Mouse (Mus musculus): ENCODE measurements around the gene Cdc27.
"Not testable (repeated sequence)": the region's sequence is repeated elsewhere in the genome, so short reads cannot be mapped to it uniquely, and the experiment has no call there.

The Cdc27 gene

DNA sequence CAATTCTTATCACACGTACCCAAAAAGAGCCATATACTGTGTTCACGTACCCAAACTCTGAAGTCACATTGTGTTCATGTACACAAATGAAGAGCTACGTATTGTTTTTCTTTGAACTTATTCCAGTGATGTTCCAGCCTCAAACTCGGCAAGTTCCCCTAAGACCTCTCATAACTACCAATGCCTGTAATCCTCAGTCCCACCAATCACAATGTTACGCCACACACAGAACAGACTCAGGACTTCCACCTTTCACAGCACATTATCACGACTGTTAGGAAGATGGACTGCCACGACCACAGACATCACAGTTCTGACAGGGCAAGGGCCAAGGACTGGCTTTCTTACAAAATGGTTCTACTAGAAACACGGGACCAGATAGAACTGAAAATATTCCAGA lies 20.1 kb upstream of the Cdc27 start:
- DNase-seq (ENCODE audit: low read depth) = not testable (repeated sequence)

DNA sequence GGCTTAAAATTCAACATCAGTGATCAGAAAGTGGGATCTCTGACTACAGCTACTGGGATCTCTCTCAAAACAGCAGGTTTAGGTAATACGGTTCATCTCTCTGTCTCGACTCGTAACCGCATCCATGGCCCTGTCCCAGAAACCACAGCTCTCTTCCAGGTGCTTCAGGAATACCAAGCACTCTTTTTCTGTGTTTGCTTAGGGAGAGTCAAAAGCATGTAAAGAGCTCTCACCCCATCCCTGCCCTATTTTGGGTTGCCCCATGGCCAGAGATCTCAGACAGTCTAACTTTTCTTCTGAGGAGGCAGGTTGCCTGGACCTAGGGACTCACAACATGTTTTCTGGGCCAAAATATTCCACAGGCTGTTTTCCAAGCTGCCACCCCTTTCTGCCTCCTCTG lies 17.9 kb upstream of the Cdc27 start:
- no peak for DNase-seq (ENCODE audit: low read depth)

DNA sequence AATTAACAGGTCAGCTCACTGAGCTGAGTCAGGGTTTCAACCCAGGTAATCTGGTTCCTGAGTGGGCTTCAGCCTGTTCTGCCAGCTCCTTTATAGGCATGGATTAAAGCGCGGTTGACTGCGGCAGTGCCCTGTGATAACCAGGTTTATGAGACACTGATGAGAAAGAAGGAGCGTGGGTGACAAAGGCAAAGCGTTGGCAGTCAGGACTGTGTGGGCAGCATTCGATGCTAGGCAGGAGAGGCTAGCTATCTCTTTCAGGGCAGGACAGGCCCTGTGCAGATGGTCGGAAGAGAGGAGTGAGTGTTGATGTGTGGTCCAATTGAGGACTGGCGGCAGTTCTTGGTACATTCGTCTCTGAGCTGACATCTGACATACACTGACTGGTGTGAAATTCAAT lies 17.3 kb upstream of the Cdc27 start:
- no peak for DNase-seq (ENCODE audit: low read depth)

DNA sequence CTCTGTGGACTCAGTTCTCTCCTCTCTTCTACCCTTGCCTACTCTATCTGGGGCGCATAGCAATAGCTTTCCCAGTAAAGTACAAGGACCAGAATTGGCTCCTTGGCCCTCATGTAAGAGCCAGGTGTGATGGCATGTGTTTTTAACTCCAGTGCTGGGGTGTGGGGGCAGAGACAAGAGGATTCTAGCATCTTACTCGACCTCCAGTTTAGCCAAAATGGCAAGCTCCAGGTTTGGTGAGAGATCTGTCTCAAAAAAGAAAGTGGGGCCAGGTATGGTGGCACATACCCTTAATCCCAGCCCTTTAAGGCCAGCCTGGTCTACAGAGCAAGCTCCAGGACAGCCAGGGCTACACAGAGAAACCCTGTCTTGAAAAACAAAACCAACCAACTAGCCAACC lies 16.4 kb upstream of the Cdc27 start:
- no peak for DNase-seq (ENCODE audit: low read depth)

DNA sequence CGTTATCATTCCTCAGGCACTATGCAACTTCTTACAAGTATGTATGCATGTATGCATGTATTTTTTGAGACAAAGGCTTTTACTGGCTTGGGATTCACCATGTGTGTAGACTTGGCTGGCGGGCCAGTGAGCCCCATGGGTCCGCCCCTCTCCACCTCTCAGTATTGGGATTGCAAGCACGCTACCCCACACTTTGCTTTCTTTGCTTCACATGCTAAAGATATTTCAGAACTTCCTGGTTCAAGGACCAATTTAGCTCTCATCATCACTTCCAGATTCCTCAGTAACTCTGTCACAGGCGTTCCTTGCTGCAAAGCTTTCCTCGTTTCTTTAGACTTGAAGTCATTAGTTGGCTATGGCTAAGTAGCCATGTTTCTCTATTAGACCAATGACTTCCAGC lies 15.7 kb upstream of the Cdc27 start:
- no peak for DNase-seq (ENCODE audit: low read depth)

DNA sequence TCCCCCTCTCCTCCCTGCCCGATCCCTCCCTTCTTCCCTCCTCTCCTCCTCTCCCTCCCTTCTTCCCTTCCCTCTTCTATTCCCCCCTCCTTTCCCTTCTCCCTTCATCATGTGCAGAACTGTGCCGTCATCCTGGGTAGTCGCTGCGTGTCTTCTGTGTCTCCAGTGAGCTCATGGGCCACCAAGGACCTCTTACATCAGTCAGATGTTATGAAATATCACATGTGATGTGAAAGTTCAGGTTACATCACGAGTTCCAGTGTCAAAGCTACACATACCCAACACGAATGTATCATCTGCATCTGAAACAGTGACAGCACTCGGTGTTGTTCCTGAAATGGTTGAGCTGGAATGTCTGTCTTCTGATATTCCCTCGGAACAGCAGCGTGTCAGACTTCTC lies 14.8 kb upstream of the Cdc27 start:
- DNase-seq (ENCODE audit: low read depth) = no peak

DNA sequence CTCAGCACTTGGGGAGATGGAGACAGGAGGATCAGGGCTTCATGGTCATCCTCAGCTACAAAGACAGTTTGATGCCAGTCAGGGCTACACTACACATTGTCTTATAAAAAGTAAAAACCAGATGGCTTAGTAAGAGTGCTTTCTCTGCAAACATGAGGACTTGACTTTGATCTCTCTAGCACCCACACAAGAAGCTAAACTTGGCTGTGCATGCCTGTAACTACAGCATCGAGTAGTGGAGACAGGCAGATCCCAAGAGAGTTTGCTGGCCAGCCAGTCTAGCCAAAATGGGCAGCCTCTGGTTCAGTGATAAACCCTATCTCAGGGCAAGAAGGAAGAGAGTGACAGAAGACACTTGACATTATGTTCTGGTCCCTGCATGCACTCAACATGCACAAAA lies 13.1 kb upstream of the Cdc27 start:
- no peak for DNase-seq (ENCODE audit: low read depth)

DNA sequence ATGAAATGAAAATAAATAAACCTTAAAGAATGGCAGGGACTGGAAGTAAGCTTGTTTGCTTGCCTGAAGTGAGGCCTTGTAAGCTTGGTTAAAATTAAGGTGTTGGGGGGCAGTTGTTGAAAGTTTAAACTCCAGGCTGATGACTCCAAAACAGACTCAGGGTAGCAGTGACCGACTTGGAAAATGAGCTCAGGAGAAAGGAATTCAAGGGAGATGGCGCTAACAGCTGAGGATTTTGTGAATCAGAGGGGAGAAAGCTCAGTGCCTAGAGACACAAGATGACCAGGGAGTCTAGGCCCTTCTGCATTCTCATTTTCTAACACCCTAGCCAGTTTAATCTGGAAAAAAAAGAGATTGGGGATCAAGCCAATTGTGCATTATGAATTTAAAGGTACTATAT lies 10.6 kb upstream of the Cdc27 start:
- no peak for DNase-seq (ENCODE audit: low read depth)

DNA sequence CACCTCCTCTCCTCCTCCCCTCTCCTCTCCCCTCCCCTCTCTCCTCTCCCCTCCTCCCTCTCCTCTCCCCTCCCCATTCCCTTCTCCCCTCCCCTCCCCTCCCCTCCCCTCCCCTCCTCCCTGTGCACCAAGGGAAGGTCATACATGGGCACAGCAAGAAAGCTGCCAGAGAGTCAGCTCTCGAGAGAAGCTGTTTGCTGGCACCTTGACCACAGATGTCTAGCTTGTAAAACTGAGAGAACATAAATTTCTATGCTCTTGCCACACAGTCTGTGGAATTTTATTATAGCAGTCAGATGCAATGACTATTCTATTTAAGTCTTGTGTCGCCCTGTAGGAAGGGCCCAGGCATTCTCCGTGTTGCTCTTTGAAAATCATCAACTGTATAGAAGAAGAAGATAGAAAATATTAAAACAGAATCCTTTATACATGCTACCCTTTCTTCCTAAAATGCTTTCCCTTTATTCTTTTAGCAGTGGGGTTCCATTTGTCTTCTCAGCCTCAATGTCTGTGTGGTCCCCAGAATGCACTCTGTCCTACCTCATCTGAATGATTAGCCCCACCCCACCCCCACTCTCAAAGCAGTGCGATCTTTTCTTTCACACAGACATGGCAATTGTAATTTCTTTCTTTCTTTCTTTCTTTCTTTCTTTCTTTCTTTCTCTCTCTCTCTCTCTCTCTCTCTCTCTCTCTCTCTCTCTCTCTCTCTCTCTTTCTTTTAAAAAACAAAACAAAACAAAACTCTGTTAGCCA lies 8.4 kb upstream of the Cdc27 start:
- no peak for DNase-seq (ENCODE audit: low read depth)

DNA sequence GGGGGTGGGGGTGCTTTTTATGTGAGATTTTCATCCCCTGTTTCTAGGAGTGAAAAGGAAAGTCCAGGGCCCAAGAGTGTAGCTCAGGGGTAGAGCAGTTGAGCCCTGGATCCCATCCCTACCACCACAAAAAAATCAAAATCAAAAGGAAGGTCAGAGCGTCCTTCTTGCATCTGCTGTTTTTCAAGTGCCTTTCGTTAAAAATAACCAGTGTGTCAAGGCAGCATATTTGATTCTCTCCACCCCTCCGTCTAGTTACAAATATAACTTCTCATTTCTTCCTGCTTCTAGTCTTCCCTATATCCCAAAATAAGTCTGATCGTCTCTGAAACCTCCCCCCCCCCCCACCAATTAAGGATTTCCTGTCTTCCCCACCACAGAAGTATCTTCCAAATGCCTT lies 7.6 kb upstream of the Cdc27 start:
- no peak for DNase-seq (ENCODE audit: low read depth)

DNA sequence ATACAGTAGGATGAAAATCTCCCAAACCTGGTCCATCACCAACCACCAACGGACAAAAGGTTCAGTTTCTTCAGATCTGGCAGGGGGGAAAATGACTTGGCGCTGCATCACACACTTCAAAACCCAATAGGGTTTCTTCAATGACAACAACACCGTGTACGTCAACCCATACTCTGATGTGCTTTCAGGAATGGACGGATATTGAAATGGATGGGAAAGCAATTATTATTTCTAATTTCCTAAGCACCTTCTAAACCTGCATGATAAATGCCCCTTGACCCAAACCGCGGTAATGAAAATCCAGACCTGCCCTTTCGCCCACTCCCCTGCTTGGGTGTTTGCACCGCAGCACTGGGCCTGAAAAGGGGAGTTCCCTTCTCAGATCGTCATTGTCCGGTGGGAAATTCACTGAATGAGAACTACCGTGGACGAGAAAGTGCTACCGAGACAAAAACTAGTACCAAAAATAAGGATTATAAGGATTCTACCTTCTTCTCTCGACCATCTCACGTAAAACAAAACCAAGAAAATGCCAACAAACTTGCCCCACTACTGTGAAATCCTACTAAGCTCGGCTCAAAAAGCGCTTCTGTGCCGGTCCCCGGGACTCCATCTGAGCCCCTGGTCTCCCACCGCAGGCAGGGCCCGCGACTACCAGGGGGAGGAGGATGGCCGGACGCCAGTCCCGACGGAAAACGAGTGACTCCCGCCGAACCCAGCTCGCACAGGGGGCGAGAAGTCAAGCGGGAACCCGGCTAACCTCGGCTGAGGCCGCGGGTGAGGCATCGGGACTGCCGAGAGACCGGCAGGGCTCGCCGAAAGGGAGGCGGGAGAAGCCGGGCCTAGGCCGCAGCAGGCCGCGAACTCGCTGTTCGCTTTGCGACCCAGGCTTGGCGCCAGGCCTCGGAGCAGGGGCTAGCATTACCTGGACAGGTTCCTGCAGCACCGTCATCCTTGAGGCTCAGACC lies 698 bp downstream of the Cdc27 start:
- DNase-seq (ENCODE audit: low read depth) = no peak

DNA sequence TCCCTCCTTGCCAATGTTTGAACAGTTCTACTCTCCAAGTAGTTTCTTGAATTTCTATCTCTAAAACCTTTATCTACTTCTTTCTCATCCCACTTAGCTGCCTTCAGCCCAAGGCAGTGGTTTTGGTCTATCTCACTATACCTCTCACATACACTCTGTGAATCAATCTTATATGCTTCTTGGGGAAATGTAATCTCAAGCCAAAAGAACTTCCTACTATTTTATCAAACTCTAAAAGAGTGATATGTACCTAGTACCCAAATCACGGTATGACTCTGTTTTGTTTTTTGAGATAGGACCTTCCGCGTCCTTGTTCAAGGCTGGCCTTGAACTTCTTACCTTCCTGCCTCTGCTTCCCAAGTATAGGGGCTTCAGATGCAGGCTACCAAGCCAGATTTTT lies 2.9 kb downstream of the Cdc27 start:
- DNase-seq (ENCODE audit: low read depth) = no peak

DNA sequence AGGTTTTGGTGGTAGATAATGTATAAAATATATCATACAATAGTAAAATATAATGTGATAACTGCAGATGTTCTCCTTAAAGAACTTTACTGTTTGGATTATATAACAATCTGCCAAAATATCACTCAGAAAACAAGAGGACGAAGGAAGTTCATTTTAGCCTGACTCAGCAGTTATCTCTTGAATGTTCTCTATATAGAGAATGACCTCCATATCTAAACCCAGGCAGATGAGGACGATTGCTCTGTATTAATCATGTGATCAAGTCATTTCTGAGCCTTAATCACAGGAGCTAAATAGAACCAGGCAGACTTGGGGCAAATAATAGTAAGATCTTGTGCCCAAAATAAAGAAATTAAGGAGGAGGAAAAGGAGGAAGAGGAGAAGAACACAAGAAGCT lies 5.9 kb downstream of the Cdc27 start:
- DNase-seq (ENCODE audit: low read depth) = no peak

DNA sequence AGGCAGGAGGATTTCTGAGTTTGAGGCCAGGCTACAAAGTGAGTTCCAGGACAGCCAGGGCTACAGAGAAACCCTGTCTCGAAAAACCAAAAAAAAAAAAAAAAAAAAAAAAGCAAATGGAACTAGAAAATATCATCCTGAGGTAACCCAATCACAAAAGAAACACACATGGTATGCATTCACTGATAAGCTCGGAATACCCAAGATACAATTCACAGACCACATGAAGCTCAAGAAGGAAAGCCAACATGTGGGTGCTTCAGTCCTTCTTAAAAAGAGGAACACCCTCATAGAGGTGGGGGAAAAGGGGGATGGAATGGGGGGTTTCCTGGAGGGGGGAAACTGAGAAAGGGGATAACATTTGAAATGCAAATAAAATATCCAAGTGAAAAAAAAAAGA lies 7.1 kb downstream of the Cdc27 start:
- peak; percentile 71 for DNase-seq (ENCODE audit: low read depth)

DNA sequence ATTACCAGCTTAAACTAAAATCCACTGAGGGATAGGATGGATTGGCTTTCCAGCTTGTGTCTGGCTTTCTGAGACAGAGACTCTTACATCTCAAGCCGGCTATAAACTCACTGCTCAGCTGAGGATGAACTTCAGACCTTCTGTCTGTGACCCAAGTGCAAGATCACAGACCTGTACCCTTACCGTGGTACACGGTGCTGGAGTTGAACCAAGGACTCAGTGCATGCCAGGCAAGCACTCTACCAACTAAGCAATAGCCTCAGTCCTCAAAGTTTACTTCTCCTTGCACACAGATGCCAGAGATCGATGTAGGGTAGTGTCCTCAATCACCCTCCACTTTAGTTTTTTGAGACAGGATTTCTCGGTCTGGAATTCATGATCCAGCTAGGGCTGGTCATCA lies 10.6 kb downstream of the Cdc27 start:
- DNase-seq (ENCODE audit: low read depth) = no peak

DNA sequence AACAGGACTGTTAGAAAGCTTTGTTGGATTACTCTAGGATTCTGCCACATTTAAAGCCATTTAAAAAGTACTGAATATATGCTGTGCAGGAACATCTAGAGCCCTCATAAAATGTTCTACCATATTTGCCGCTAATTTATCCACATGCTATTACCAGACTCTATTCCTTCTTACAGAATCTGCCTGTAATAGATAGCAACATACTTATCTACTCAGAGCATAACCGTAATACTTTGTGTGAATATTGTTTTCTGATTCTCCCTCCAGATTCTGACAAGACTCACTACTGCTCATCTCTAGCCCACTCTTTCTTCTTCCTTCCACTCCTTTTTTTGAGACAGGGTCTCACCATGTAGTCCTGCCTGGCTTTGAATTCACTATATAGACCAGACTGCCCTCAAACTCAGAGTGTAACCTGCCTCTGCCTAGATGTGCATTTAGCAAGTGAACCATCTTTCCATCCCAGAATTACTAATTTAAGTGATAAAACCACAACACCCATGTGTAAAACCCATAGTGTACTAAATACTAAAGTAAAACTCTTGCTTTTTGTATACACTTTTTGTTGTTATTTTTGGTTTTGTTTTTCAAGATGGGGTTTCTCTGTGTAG lies 12.4 kb downstream of the Cdc27 start:
- DNase-seq (ENCODE audit: low read depth) = no peak

DNA sequence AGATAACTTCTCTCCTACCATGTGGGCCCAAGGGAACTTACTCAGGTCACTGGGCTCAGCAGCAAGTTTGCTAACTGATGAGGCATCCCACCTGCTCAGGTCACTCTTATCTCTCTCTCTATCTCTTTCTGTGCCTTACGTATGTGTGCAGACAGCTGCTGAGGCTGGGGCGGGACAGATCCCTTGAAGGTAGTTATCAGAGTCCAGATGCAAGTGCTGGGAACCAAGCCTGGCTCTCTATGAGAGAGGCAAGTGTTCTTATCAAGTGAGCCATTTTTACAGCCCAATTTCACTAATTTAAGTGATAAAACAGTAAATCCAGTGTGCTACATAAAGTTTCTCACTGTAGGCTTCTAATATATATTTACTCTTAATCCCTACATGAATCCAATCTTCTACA lies 13.6 kb downstream of the Cdc27 start:
- DNase-seq (ENCODE audit: low read depth) = no peak

DNA sequence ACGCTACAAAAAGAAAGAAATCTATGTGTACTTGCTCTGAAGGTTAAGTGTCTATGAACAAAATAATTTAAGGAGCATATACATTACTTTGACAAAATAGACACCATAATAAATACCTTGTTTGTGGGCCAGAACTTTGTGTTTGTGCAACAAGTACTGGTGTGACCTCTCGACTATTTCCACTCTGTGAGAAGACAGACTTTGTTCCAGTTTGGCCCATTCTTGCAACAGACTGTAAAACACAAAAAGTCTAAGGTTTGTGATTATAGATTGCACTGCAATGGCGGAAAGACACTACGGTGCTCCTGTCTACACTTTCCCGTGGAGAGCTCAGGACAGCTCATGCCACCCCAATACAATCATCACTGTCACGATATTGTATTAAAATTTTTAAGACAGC lies 24.5 kb downstream of the Cdc27 start:
- no peak for DNase-seq (ENCODE audit: low read depth)

DNA sequence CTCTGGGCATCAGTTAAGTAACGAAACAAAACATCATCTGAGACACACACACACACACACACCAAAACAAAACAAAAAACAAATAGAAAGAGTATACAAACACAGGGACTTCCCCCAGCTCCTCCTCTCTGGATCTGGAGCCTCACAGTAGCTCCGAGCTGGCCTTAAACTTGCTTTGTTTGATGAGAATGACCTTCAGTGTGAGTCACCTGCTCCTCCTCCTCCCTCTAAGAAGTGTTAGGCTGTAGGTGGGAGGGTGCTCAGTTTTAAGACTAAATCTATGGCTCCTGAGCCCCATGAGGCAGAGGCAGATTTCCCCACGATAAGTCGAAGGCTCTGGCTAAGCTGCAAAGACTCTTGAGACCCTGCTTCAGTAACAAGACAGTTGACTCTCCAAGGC lies 38.0 kb downstream of the Cdc27 start:
- no peak for DNase-seq (ENCODE audit: low read depth)

DNA sequence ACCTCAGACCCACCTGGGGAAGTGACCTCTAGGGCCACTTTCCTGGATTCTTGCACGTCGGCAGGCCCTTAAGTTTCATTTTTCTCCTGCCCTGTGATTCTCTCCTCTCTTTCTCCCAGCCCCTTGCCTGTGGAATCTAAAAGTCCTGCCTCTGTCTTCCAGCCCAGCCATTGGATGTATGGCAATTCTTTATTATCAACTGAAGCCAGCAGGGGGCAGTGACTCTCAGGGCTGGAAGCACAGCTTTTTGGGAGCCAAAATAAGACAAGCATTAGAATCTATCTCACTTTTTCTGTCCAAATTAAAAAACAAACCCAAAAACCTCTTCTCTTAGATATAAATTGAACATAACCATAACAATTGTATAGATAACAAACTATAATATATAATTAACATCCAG lies 39.8 kb downstream of the Cdc27 start:
- DNase-seq (ENCODE audit: low read depth) = peak; percentile 43

DNA sequence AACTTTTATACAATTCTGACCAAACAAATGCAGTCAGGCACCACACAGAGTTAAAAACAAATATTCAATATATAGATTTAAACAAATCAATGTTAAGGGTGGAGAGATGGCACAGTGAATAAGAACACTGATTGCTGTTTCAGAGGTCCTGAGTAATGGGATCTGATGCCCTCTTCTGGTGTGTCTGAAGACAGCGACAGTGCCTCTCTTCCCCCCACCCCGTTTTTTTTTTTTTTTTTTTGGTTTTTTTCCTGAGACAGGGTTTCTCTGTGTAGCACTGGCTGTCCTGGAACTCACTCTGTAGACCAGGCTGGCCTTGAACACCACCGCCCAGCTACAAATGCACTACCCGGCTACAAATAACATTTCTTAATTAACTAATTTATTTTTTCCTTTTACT lies 42.0 kb downstream of the Cdc27 start:
- DNase-seq (ENCODE audit: low read depth) = no peak

DNA sequence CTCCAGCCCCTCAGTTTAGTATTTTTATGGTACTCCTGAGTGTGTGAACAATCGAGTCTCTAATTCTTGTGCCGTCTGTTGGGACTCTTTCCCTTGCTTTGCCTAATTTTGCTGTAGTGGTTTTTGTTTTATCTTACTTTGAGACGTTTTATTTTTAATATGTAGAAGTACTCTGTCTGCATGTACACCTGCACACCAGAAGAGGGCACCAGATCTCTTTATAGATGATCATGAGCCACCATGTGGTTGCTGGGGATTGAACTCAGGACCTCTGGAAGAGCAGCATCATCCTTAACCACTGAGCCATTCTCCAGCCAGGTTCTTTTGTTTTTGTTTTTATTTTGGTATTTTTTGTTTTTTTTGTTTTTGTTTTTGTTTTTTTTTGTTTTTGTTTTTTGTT lies 62.1 kb downstream of the Cdc27 start:
- no peak for DNase-seq (ENCODE audit: low read depth)

DNA sequence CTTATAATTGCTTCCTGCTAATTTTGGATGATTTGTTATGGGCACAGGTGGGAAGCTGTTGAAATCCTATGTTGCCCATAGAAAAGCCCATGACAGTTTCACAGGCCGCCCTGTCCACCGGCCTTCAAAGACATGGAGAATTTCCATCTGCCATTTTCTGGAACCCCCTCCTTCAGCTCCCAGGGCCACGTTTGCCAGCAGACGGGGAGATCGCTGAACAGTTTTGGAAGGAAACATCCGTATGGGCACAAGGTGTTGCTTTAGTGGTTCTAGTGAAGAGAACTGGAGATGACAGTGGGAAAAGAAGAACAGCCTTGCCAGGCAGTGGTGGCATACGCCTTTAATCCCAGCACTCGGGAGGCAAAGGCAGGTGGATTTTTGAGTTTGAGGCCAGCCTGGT lies 68.4 kb downstream of the Cdc27 start:
- no peak for DNase-seq (ENCODE audit: low read depth)

Data from c-Kit-positive CD71-positive TER-119-negative erythroid progenitor cells, embryonic 14.5 days (primary cell).